Mouse (Mus musculus): ENCODE data around the gene Jakmip3.

- TF ChIP-seq CTCF (IDR thresholded peaks at IDR 0.05; ENCODE audit: low read depth, low read length) (no peak), GATA1 (IDR thresholded peaks at IDR 0.05; ENCODE audit: borderline replicate concordance, low read length) (no peak)
Observed at GRCm38 (mm10) chr7:139027136-139027535, 86.6 kb downstream of the Jakmip3 start.
